Mouse (Mus musculus) NIH3T3 (cell line): ENCODE measurements around the gene Cdc42ep2.
A peak's percentile ranks its signal among the peaks of the same experiment; 100 is the strongest.

Experiments used
- DNase-seq: peaks from one replicate; pipeline ENCODE4 v3.0.0-alpha.2; 2012; ENCODE audit warnings: low read depth

Gene Cdc42ep2

DNA sequence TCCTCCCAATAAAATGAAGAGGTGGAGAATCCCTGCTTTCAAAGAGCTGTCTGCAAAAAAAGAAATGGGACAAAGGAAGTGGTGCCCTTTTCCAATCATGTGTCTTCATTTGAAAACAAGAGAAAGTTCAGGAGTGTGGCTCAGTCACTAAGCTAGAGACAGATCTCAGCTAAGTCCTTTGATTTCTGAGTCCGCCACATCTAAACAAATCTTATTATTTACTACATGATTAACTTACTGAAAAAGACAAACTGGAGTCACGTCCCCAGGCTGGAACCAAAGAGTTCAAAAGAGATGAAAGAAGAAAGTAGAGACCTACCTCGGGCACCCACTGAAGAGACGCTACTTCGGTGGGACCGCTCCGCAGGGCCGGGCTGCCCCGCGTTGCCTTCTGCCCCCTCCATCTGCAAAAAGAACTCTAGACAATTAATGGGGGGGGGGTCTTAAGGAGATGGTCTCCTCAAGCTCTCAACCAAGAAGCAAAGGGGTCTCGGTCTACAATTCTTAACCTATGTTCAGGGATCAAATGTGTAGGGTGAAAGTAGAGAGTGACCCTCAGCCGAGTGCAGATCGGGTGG lies 50.1 kb downstream of the Cdc42ep2 start:
- no peak for DNase-seq

DNA sequence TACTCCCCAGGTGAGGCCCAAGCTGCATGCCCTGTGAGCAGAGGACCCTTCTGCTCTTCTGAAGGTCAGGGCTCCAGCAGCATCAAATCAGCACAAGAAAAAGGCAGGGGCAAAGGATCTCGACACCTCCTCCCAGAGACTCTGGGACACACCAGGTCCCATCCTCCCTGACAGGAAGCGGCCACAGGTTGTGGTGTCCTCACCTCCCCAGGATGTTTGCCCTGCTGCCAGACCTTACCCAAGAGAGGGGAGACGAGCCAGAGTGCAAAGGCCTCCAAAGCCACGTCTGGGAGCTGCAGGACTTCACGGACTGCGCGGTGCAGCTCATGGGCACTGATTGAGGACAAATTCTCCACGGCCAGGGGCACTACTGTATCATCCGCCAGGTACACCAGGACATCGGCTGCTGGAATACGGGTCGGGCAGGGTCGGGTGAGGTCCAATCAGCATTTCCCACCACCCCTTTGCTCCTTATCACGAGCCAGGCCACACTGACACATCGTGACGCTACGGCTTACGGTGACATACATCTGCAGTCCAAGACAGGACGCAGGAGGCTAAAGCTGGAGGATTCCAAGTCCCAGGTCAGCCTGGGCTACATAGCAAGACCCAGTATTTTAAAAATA lies 51.6 kb downstream of the Cdc42ep2 start:
- DNase-seq, result no peak

DNA sequence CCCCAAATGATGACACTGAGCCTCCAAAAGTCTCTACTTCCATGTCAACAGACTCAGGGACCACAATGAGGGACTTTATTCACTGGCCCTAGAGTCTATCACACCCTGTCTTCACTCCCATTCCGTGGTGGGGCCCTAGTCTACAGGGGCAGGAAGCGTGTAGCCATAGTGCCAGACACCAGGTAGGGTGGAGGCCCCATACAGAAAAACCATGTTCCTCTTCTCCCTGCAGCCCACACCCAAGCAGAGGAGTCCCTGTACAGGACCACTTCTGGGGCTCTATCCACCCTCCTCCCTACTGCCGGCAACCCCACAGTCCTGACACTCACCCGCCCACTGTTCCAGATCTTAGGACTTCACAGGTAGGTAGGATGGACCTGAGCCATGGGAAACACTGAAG lies 52.1 kb downstream of the Cdc42ep2 start:
- DNase-seq, result no peak

DNA sequence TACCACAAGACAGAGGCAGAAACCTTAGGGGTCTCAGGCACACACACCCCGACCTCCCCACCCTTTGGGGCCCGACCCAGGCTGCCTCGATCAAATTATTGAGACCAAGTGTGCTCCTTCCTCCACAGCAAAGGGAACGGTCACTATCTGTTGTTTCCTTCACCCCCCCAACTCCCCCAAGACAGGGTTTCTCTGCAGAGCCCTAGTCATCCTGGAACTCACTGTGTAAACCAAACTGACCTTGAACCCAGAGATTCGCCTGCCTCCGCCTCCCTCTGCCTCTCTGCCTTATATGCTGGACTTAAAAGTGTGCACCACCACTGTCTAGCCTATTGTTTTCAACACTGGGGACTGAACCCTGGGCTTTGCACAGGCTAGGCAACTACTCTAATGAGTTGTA lies 52.9 kb downstream of the Cdc42ep2 start:
- peak; percentile 36 for DNase-seq

DNA sequence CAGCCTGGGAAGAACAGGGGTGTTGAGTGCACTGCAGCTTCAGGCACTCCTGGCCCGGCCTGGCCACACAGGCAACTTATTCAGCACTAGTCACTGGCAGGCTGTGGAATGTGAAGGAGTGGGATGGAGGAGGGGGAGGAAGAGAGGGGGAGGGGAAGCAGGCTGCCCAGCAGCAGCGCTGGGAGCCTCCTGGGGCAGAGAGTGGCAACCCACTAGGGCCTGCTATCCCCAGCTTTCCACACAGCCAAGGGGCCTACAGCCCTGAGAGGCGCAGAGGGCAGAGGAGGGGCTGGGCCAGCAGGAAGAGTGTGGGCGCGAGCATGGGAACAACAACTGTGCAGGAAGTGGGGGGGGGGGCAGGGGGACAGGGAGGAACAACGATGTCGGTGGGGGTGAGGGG lies 53.3 kb downstream of the Cdc42ep2 start:
- DNase-seq, result peak; percentile 81

DNA sequence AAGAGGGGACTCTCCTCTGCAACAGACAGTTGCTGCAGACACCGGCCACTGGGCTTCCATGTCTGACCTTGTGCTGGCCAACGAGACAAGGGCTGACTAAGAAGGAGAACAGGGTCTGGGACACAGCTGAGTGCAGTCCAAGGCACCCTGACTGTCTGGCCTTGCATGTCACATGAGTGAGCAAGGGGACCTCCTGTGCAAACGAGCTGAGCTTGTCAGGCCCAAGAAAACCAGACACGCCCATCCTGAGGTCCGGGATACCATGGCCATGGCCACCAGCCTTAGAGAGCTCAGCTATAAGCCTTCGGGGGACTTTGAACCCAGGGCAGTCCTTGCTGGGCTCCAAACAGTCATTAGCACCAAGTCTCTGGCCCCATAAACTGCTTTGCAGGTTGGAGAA lies 56.5 kb downstream of the Cdc42ep2 start:
- DNase-seq, result no peak
